Mouse (Mus musculus): ENCODE data around the gene Pmf1. TPM values are rescaled to one million over a fixed set of nuclear protein-coding genes. Genes with fewer than 3 reads are reported as not detected.

The Pmf1 gene
- polyA plus RNA-seq, 1 experiment from 2014 or later = 28.3 TPM

- Histone ChIP-seq H3K27me3 (ENCODE audit: control insufficient read depth, insufficient read depth, low read length) (peaks cover 5% of the 10 kb centered on the region), H3K36me3 (ENCODE audit: control insufficient read depth, insufficient read depth, low read length) (peaks cover 70% of the 10 kb centered on the region), H3K4me3 (replicated peaks; ENCODE audit: low read depth, low read length) (no peak overlapping the region), H3K27ac (replicated peaks; ENCODE audit: low read depth, low read length) (no peak overlapping the region), H3K4me2 (ENCODE audit: low read length) (no peak overlapping the region), H3K9me3 (ENCODE audit: control insufficient read depth, low read length) (no peaks in the 10 kb centered on the region), H3K4me1 (ENCODE audit: control insufficient read depth, insufficient read depth, low read length) (no peaks in the 10 kb centered on the region), H3K9ac (replicated peaks; ENCODE audit: low read length) (no peak overlapping the region)
- DNase-seq (no peak), ATAC-seq (ENCODE audit: low FRiP score, low TSS enrichment) (no peak)
- WGBS = 87% methylated on average over 6 of the region's 6 CpGs
Measured at GRCm38 (mm10) chr3:88361096-88361495, 49.0 kb downstream of the Pmf1 start.

GRCm38 (mm10) chr3:88359989-88360388 is 50.1 kb downstream of the Pmf1 start:
- ATAC-seq (ENCODE audit: low FRiP score, low TSS enrichment) (no peak), DNase-seq (no peak)
- Histone ChIP-seq H3K4me3 (replicated peaks; ENCODE audit: low read depth, low read length) (no peak overlapping the region), H3K36me3 (ENCODE audit: control insufficient read depth, insufficient read depth, low read length) (peaks cover 81% of the 10 kb centered on the region), H3K27me3 (ENCODE audit: control insufficient read depth, insufficient read depth, low read length) (peaks cover 4% of the 10 kb centered on the region; the same call in 1 of the 2 replicates), H3K9ac (replicated peaks; ENCODE audit: low read length) (no peak overlapping the region), H3K4me1 (ENCODE audit: control insufficient read depth, insufficient read depth, low read length) (no peaks in the 10 kb centered on the region), H3K9me3 (ENCODE audit: control insufficient read depth, low read length) (no peaks in the 10 kb centered on the region), H3K27ac (replicated peaks; ENCODE audit: low read depth, low read length) (no peak overlapping the region; the same call in 1 of the 2 replicates), H3K4me2 (ENCODE audit: low read length) (no peak overlapping the region)
- 73% methylated on average over 3 of the region's 3 CpGs for WGBS

- Histone ChIP-seq H3K4me2 (ENCODE audit: low read length) (no peak overlapping the region), H3K36me3 (ENCODE audit: control insufficient read depth, insufficient read depth, low read length) (peaks cover 85% of the 10 kb centered on the region), H3K27me3 (ENCODE audit: control insufficient read depth, insufficient read depth, low read length) (peaks cover 4% of the 10 kb centered on the region; the same call in 1 of the 2 replicates), H3K9ac (replicated peaks; ENCODE audit: low read length) (no peak overlapping the region), H3K4me1 (ENCODE audit: control insufficient read depth, insufficient read depth, low read length) (no peaks in the 10 kb centered on the region), H3K9me3 (ENCODE audit: control insufficient read depth, low read length) (no peaks in the 10 kb centered on the region), H3K27ac (replicated peaks; ENCODE audit: low read depth, low read length) (no peak overlapping the region; the same call in 1 of the 2 replicates), H3K4me3 (replicated peaks; ENCODE audit: low read depth, low read length) (no peak overlapping the region)
- DNase-seq (peak; percentile 4), ATAC-seq (ENCODE audit: low FRiP score, low TSS enrichment) (no peak)
- 59% methylated on average over 5 of the region's 5 CpGs for WGBS
Measured at GRCm38 (mm10) chr3:88359584-88359983, 50.5 kb downstream of the Pmf1 start.

- Histone ChIP-seq H3K27me3 (ENCODE audit: control insufficient read depth, insufficient read depth, low read length) (no peaks in the 10 kb centered on the region), H3K9me3 (ENCODE audit: control insufficient read depth, low read length) (no peaks in the 10 kb centered on the region), H3K9ac (replicated peaks; ENCODE audit: low read length) (no peak overlapping the region), H3K36me3 (ENCODE audit: control insufficient read depth, insufficient read depth, low read length) (peaks cover 100% of the 10 kb centered on the region), H3K4me1 (ENCODE audit: control insufficient read depth, insufficient read depth, low read length) (no peaks in the 10 kb centered on the region), H3K4me3 (replicated peaks; ENCODE audit: low read depth, low read length) (no peak overlapping the region), H3K4me2 (ENCODE audit: low read length) (no peak overlapping the region), H3K27ac (replicated peaks; ENCODE audit: low read depth, low read length) (no peak overlapping the region)
- no peak for DNase-seq
- no peak for ATAC-seq (ENCODE audit: low FRiP score, low TSS enrichment)
- 96% methylated on average over 8 of the region's 8 CpGs for WGBS
Measured at GRCm38 (mm10) chr3:88354396-88355165, 55.5 kb downstream of the Pmf1 start.

GRCm38 (mm10) chr3:88352907-88353306 is 57.2 kb downstream of the Pmf1 start:
- WGBS = 90% methylated on average over 9 of the region's 9 CpGs
- Histone ChIP-seq H3K36me3 (ENCODE audit: control insufficient read depth, insufficient read depth, low read length) (peaks cover 100% of the 10 kb centered on the region), H3K27ac (replicated peaks; ENCODE audit: low read depth, low read length) (no peak overlapping the region)

GRCm38 (mm10) chr3:88350732-88351131 is 59.4 kb downstream of the Pmf1 start:
- Histone ChIP-seq H3K36me3 (ENCODE audit: control insufficient read depth, insufficient read depth, low read length) (peaks cover 100% of the 10 kb centered on the region), H3K9me3 (ENCODE audit: control insufficient read depth, low read length) (no peaks in the 10 kb centered on the region), H3K27me3 (ENCODE audit: control insufficient read depth, insufficient read depth, low read length) (no peaks in the 10 kb centered on the region), H3K9ac (replicated peaks; ENCODE audit: low read length) (no peak overlapping the region), H3K4me2 (ENCODE audit: low read length) (no peak overlapping the region), H3K27ac (replicated peaks; ENCODE audit: low read depth, low read length) (no peak overlapping the region), H3K4me3 (replicated peaks; ENCODE audit: low read depth, low read length) (no peak overlapping the region), H3K4me1 (ENCODE audit: control insufficient read depth, insufficient read depth, low read length) (no peaks in the 10 kb centered on the region)
- DNase-seq (no peak), ATAC-seq (ENCODE audit: low FRiP score, low TSS enrichment) (no peak)
- whole genome bisulfite sequencing = 94% methylated on average over 13 of the region's 13 CpGs

More at GRCm38 (mm10) chr3:88352907-88353306, 57.2 kb downstream of the Pmf1 start:
- Histone ChIP-seq H3K27me3 (ENCODE audit: control insufficient read depth, insufficient read depth, low read length) (no peaks in the 10 kb centered on the region), H3K4me3 (replicated peaks; ENCODE audit: low read depth, low read length) (no peak overlapping the region), H3K9ac (replicated peaks; ENCODE audit: low read length) (no peak overlapping the region), H3K4me1 (ENCODE audit: control insufficient read depth, insufficient read depth, low read length) (no peaks in the 10 kb centered on the region), H3K9me3 (ENCODE audit: control insufficient read depth, low read length) (no peaks in the 10 kb centered on the region), H3K4me2 (ENCODE audit: low read length) (no peak overlapping the region)
- DNase-seq (no peak), ATAC-seq (ENCODE audit: low FRiP score, low TSS enrichment) (no peak)

Small RNAs within 50 kb of the gene (microRNA-seq; reads per million reads assigned to microRNA genes)
- gene Mir7011 = not detected

Other genes with a start within 250 kb of the Pmf1 start
- gene Rhbg, start 155.6 kb downstream of the Pmf1 start, polyA plus RNA-seq (2014; fragmentation: Nextera tagmentation; extraction: Ambion mirVana) = 0.21 and 0.22 TPM in 2 replicates
- gene Gm38392, start 123.1 kb downstream of the Pmf1 start, polyA plus RNA-seq (2014; fragmentation: Nextera tagmentation; extraction: Ambion mirVana) = not detected in 2 replicates
- 8.0 and 8.1 TPM in 2 replicates for gene Tsacc, start 113.3 kb downstream of the Pmf1 start, polyA plus RNA-seq (2014; fragmentation: Nextera tagmentation; extraction: Ambion mirVana)
- gene Cct3, start 113.2 kb downstream of the Pmf1 start, polyA plus RNA-seq (2014; fragmentation: Nextera tagmentation; extraction: Ambion mirVana) = 444 and 493 TPM in 2 replicates
- 56.6 and 64.3 TPM in 2 replicates for gene Glmp, start 85.3 kb downstream of the Pmf1 start, polyA plus RNA-seq (2014; fragmentation: Nextera tagmentation; extraction: Ambion mirVana)
- 1.2 and 1.7 TPM in 2 replicates for gene Tmem79, start 74.2 kb downstream of the Pmf1 start, polyA plus RNA-seq (2014; fragmentation: Nextera tagmentation; extraction: Ambion mirVana)
- 50.9 and 57.0 TPM in 2 replicates for gene Smg5, start 74.1 kb downstream of the Pmf1 start, polyA plus RNA-seq (2014; fragmentation: Nextera tagmentation; extraction: Ambion mirVana)
- gene Paqr6, start 45.7 kb downstream of the Pmf1 start, polyA plus RNA-seq (2014; fragmentation: Nextera tagmentation; extraction: Ambion mirVana) = 0.63 and 1.6 TPM in 2 replicates
- not detected in 2 replicates for gene Bglap3, start 37.6 kb downstream of the Pmf1 start, polyA plus RNA-seq (2014; fragmentation: Nextera tagmentation; extraction: Ambion mirVana)
- not detected in 2 replicates for gene Bglap2, start 31.6 kb downstream of the Pmf1 start, polyA plus RNA-seq (2014; fragmentation: Nextera tagmentation; extraction: Ambion mirVana)
- 0.66 TPM in 1 of 2 replicates, not detected in the other for gene Bglap, start 25.9 kb downstream of the Pmf1 start, polyA plus RNA-seq (2014; fragmentation: Nextera tagmentation; extraction: Ambion mirVana)
- 34.1 and 38.0 TPM in 2 replicates for gene Slc25a44, start 14.8 kb upstream of the Pmf1 start, polyA plus RNA-seq (2014; fragmentation: Nextera tagmentation; extraction: Ambion mirVana)
- 28.8 and 32.1 TPM in 2 replicates for gene Sema4a, start 50.9 kb upstream of the Pmf1 start, polyA plus RNA-seq (2014; fragmentation: Nextera tagmentation; extraction: Ambion mirVana)
- gene Lmna, start 99.6 kb upstream of the Pmf1 start, polyA plus RNA-seq (2014; fragmentation: Nextera tagmentation; extraction: Ambion mirVana) = 31.0 and 34.3 TPM in 2 replicates
- gene Mex3a, start 122.1 kb upstream of the Pmf1 start, polyA plus RNA-seq (2014; fragmentation: Nextera tagmentation; extraction: Ambion mirVana) = 50.8 and 51.8 TPM in 2 replicates
- gene Rab25, start 138.0 kb upstream of the Pmf1 start, polyA plus RNA-seq (2014; fragmentation: Nextera tagmentation; extraction: Ambion mirVana) = not detected in 2 replicates
- 93.4 and 154 TPM in 2 replicates for gene Lamtor2, start 142.7 kb upstream of the Pmf1 start, polyA plus RNA-seq (2014; fragmentation: Nextera tagmentation; extraction: Ambion mirVana)
- 42.4 and 47.8 TPM in 2 replicates for gene Ubqln4, start 143.4 kb upstream of the Pmf1 start, polyA plus RNA-seq (2014; fragmentation: Nextera tagmentation; extraction: Ambion mirVana)
- 110 and 114 TPM in 2 replicates for gene Ssr2, start 165.5 kb upstream of the Pmf1 start, polyA plus RNA-seq (2014; fragmentation: Nextera tagmentation; extraction: Ambion mirVana)
- gene Arhgef2, start 195.6 kb upstream of the Pmf1 start, polyA plus RNA-seq (2014; fragmentation: Nextera tagmentation; extraction: Ambion mirVana) = 122 and 134 TPM in 2 replicates
- gene Rxfp4, start 242.8 kb upstream of the Pmf1 start, polyA plus RNA-seq (2014; fragmentation: Nextera tagmentation; extraction: Ambion mirVana) = not detected in 2 replicates

Measured in midbrain, embryonic 14.5 days (tissue).